Mouse (Mus musculus) embryo, embryonic 11.5 days (tissue): ENCODE results near the gene Celf5.

Experiments
- DNase-seq: peaks from one replicate; pipeline ENCODE4 v3.0.0-alpha.2; 2012; ENCODE audit warnings: low read depth, low spot score

Gene Celf5

DNA sequence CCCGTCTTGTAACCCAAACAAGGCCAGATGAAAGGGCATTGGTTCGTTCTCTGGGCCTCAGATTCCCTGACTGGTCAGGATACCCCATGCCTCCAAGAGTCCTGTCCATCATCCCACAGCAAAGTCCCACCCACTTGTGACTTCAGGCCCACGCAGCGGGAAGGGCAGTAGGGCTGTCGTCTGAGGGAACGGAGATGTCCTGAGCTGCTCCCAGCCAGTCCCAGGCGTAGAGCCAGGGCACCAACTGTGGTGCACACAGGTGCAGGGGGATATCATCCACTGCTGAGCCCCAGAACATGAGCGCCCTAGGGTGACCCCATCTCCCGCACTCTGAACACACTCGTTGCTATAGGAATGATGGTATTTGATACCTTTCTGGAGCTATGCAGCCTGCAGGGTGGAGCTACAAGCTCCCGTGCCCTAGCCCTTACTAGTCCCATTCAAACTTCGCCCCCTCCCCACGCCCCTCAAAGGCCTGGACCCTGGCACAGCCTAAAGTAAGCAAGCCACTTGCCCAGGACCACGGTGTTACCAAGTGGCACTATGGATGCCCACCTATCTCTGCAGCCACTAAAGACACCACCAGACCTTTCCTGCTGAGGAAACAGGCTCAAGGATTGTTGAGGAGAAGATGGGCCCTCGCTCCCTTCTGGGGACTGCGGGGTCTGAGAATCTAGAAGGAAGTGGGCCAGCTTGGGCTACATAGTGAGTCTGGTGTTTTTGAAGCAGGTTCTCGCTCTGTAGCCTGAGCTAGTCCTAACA, 66.8 kb downstream of the Celf5 start:
- no peak for DNase-seq

- no peak for DNase-seq
Measured at GRCm38 (mm10) chr10:81415146-81415545, 67.4 kb downstream of the Celf5 start.

DNA sequence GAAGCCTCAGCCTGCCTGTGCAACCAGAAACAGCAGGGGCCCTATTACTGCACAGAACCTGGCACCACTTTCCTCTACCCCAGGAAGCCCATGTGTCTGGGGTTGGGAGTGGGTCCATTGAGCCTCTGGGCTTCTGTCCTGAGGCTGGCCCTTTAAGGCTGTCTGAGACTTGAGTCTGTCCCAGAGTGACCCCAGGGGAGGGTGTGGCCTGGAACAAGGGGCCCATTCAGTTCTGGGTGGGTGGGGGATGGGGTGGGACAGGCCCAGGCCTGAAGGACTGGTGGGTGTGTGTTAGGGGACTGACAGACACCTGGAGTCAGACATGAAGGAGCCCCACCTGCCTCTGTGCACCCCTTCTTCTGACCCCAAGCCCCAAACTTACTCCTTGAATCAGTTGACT, 67.8 kb downstream of the Celf5 start:
- no peak for DNase-seq

- DNase-seq = no peak
Measured at GRCm38 (mm10) chr10:81413310-81414261, 68.9 kb downstream of the Celf5 start.

- no peak for DNase-seq
Measured at GRCm38 (mm10) chr10:81412586-81413309, 69.8 kb downstream of the Celf5 start.

DNA sequence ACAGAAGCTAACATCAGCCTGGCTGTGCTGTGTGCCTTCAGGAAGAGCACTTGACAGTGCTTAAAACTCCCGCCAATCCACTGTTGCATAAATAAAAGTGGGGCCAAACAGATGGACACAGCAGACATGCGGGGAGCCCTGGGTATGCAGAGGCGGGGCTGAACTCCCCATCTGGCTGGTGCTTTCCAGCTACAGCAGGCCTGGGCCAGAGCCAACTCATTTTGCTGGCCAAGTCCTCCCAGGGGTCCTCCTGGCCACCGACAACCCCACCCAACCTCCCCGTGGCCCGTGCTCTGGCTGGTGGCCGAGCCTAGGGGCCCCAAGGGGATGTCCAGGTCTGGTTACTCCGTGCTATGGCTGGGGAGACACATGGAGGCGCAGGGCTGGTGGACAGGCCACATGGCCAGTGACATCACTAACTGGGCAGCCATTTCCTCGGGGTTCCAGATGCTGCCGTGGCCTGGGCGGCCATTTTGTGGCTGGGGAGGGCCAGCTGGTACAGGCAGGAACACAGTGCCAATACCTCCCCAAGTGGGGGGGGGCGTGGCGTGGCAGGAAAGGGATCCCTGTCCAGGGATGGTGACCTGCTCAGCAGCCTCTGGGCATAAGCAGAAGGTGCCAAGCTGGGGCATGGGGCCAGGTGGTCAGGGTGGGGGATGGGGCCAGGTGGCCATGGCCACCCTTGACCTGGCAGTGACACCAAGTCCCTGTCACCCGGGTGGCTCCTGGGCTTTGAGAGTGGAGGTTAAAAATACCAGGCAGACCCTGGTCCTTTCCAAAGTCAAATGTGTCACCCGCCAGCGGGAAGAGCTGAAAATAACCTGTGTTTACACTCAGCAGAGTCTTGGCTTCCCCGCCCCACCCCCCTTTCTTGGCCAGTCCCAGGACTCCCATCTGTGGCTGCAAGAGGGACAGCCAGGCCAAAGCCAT, 70.8 kb downstream of the Celf5 start:
- no peak for DNase-seq

DNA sequence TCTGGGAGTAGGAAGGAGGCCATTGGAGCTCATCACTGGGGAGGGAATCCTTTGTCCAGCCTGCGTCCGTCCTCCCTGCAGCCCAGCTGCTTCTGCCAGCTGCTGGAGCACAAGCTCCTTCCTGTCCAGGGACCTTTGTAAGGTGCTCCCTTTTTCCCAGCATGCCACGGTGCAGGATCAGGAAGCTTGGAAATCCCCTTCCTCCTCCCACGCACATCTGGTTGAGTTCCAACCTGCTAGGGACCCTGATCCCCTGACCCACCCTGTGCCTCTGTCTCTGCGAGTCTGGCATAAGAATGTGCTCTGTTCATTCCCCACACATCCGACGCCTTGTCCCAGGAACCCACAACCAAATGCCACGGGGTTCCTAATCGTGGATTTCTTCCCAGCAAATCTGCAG, 71.5 kb downstream of the Celf5 start:
- DNase-seq = no peak

DNA sequence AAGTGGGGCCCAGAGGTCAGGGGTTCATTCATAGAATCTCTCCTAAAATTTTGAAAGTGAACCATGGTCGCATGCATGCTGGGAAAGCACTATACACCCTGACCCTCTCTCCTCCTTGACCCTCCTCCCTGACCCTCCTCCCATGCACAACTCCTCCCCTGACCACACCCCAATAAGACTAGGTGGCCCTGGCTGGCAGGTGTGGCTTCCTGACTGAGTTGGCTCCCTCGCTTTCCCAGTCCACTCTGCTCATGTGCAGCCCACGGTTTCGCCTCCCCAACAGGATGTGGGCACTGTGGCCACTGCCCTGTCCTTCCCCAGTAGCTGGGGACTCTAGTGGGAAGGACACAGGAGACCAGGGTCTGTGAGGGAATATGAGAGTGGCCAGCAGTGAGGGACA, 72.2 kb downstream of the Celf5 start:
- DNase-seq = no peak

GRCm38 (mm10) chr10:81409330-81409729, 73.2 kb downstream of the Celf5 start:
- no peak for DNase-seq
